Mouse (Mus musculus): ENCODE measurements around the gene Gpr39.

Gpr39 gene

DNA sequence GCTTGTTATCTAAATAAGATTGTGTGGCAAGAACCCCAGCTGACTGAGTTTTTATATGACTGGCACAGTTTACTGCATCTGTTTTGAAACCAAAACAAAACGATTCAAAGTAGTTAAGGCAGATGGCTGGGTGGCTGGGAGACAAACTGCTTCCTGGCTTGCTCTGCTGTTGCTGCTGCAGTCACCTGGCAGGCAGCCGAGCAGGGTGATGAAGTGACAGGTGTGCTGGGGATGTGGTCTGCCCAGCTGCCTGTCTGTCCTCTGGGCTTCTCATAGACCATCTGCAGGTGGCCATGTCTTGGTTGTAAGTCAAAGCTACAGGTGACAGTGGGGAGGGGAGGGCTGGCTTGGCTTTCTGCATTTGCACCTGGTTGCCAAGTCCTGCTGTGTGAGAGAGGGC lies 131.6 kb downstream of the Gpr39 start:
- peak; percentile 19 for DNase-seq (ENCODE audit: low read depth, low spot score)

DNA sequence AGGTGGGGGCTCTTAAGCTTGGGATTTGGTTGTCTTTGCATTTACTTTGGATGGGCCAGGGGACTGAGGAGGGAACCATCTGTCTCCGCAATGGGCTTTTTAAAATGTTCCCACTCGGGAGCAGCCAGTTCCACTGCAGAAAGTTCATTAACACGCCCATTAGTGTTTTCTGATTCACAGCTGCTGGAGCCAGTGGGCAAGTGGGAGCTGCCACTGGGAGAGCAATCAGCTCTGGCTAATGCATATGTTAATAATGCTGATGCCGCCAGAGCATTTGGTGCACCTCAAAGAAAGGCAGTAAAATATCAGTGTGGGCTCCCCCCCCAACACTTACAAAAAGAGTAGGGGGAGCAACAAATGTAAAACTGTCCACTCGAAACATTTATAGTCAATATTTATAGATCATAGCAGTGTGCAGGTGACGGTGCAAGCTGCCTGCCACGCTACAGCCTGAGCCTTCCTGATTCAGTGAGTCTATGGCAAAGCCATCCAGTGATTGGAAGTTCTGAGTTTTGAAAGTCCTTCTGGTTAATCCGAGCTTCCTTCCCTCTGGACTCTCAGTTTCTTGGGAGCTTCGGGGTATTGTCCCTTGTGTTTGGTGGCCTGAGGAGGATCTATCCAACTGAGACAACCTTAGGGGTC lies 136.5 kb downstream of the Gpr39 start:
- no peak for DNase-seq (ENCODE audit: low read depth, low spot score)

DNA sequence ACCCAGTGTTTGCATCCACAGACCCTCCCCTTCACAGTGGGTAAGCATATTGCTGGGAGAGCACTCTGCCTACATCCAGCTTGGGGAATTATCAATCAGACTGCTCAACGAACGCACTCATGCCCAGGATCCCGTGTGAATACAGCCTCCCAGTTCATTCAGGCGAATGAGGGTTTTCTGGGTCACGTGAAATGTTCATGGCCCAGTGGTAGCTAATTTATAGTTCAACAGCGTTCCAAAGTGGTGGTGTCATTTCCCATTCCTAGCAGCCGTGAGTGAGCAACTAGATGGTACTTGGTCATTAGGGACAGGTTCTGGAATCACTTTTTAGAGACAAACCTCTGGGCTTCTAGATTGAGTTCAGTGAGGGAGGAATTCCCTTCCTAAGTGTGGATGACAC lies 144.3 kb downstream of the Gpr39 start:
- no peak for DNase-seq (ENCODE audit: low read depth, low spot score)

GRCm38 (mm10) chr1:125823611-125824010 lies 146.8 kb downstream of the Gpr39 start:
- DNase-seq (ENCODE audit: low read depth, low spot score) = peak; percentile 11

- no peak for DNase-seq (ENCODE audit: low read depth, low spot score)
These were observed 160.7 kb downstream of the Gpr39 start for GRCm38 (mm10) chr1:125837507-125837906.

DNA sequence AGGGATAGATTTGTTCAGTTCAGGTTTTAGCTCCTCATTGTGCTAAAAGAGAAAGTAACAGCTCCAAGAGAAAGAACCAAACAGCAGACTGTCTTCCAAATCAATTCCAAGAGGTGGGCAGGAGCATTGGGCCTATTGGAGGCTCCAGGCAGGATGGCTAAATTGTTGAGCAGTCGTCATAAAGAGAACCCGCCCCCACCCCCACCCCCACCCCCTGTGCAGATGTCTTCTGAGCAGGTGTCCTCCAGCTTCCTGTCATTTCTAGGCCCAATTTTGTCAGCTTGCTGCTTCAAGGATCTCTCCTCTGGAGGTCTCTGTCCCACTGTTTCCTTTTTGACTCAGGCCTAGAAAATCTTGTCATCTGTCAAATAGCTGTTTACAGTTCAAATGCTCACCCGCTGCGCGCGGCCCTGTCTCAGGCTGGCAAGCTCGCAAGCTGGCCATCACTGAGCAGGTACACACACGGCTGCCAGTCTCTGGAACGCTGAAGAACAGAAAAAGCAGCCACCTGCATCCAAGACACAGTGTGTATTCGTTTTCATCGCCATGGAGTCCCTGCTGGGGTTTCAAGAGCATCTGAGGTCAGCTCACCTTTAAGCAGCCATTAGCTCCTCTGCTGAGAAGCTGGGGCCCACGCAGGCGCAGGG lies 163.1 kb downstream of the Gpr39 start:
- no peak for DNase-seq (ENCODE audit: low read depth, low spot score)

DNA sequence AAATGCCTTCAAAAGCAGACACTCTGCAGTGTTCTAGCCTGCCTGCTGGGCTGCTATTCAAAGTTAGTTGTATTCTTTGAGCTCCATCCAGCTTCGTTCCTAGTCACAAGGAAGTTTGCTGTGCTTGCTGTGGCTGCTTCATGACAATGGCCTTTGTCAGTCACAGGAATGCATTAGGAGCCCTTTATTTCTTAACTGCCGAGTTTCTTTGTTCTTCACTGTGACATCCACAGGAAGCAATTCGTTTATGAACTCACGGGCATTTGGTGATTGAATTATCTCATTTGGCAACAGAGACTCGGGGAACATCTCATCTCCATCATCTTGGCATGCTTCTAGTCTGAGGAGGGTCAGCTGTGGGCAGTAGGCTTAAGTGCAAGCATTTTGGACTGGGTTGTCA lies 177.9 kb downstream of the Gpr39 start:
- DNase-seq (ENCODE audit: low read depth, low spot score) = no peak

- peak; percentile 26 for DNase-seq (ENCODE audit: low read depth, low spot score)
These were observed 181.8 kb downstream of the Gpr39 start for GRCm38 (mm10) chr1:125858631-125859030.

- DNase-seq (ENCODE audit: low read depth, low spot score) = no peak
These were observed 193.3 kb downstream of the Gpr39 start for GRCm38 (mm10) chr1:125870056-125870455.

GRCm38 (mm10) chr1:125893158-125893557 lies 216.4 kb downstream of the Gpr39 start:
- no peak for DNase-seq (ENCODE audit: low read depth, low spot score)

DNA sequence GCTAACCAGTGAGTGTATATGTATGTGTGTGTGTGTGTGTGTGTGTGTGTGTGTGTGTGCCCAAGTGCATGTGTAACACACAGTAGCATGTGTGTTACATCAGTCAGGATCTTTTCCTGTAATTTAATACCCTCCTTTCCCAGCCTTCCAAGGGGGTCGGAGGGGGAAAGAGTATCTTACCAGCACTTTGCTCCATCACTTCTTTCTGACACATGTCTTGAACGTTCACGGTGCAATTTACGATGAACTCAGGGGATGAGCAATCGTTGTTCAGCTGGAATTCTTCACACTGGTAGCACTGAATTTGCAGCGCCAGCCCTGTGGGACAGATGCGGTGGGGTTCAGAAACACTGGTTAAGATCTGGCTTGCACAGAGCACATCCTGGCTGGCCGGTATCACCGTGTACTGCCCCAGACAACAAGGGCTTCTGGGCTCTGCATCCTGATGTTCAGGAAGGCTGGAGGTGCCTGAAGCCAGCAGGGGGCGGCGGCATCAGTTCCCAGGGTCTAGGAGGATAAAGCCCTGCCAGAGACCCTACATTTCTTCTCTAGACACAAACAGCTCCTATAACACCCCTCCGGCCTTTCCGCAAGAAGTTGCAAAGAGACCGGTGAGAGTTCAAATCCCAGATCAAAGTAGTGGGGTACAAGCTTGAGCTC lies 233.5 kb downstream of the Gpr39 start:
- DNase-seq (ENCODE audit: low read depth, low spot score) = no peak

GRCm38 (mm10) chr1:125910871-125911265 lies 234.1 kb downstream of the Gpr39 start:
- DNase-seq (ENCODE audit: low read depth, low spot score) = no peak

DNA sequence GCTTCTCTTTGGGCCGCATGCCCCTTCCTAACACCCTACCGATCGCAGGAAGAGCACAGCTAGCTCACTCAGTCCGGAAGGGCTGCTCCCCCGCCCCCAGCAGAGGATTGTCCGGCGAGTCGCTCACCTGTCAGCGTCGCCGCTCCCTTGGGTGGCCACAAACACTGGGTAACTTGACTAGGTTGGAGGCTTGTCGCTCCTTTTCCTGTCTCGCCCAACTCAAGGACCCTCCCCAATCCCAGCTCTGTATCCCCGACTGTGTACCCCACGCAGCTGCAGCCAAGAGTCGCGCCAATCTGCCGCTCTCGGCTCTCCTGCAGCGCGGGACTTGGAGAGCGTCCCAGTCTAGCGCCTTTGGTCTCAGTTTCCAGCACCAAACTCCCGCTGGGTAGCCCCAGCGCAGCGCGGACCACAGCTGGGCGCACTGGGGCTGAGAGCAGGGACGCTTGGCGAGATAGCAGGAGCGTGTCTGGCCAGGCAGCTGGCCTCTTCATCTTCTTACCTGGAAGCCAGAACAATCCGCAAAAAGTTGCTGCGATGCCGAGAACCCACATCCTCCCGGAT lies 234.6 kb downstream of the Gpr39 start:
- no peak for DNase-seq (ENCODE audit: low read depth, low spot score)

- peak; percentile 47 for DNase-seq (ENCODE audit: low read depth, low spot score)
These were observed 235.2 kb downstream of the Gpr39 start for GRCm38 (mm10) chr1:125911901-125912445.

GRCm38 (mm10) chr1:125912601-125913600 lies 236.1 kb downstream of the Gpr39 start, which contains the start of gene Lypd1:
Lypd1 (minus strand) TSS chr1:125913101.
- DNase-seq (ENCODE audit: low read depth, low spot score) = no peak

DNA sequence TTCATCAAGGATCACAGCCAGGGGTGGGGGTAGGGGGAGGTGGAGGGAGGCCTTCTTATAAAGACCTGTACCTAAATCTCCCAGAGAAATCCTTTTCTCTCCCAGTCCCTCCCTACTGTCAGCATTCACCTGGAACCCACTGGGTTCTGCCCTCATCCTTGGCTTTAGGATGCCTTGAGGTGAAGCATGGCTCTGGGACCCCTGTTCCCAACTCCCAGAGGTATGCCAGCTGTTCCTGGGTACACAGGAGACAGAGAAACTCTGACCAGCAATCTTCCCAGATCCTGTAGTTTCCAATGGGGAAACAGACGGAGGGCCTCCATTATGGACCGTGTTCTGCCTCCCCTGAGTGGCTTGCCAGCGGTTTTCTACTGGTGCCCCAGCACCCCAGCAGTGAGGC lies 243.9 kb downstream of the Gpr39 start:
- DNase-seq (ENCODE audit: low read depth, low spot score) = no peak

DNA sequence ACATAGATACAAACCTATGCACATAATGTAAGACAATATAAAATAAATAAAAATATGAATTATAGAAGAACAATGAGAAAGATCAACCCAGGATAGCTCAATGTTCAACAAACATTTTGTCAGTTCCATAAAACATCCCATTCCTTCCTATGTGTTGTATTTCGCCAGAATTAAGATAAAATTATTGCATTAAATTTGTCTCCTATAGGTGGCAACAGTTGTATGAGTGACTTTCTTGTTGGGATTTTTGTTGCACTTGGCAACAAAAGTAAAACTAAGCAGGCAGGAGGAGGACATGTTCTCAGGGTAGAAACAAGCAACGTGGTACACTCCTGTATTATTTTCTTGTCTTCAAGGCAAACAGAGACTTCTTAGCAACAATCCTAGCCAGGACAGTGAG lies 246.3 kb downstream of the Gpr39 start:
- DNase-seq (ENCODE audit: low read depth, low spot score) = no peak
